Mouse (Mus musculus): ENCODE data around the gene Rufy4.

DNA sequence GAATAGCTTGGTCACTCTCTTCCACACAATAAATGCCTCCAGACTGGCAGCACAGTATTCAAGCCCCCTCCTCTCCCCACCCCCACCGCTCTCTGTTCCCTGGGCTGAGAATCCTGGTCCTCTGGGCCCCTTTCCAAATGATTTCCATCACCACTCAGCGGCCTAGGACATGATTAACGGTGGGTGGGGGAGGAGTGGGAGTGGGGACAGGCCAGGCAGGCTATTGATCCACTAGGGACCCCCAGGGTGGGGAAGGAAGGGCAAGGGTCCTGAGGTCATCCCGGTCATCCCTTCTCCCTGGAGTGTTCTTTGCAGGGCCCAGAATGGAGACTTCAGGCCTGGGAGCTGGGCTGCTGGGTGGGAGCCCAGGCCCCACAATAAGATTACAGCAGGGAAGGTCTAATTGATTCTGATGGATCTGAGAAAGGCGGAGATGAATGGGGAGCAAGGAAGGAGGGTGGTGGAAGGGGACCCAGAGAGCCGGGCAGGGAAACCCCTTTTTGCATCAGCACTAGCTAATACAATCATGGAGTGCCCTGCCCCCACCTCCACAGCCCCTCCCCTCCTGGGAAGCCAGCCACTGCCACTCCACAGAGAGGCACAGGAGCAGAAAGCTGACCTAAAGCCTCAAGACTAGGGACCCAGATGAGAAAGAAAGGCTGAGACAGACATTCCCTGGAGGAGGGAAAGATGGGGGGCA lies 21.5 kb upstream of the Rufy4 start:
- TF ChIP-seq CTCF (IDR thresholded peaks at IDR 0.05) (no peak), EP300 (IDR thresholded peaks at IDR 0.05) (no peak)
